Mouse (Mus musculus) lung, postnatal 0 days (tissue): ENCODE measurements around the gene Slc9a1. TPM values are rescaled to one million over a fixed set of nuclear protein-coding genes. Genes with fewer than 3 reads are reported as not detected.

ENCODE experiments used
- ATAC-seq: fragments of 200-750 bp; cut with Nextera tagmentation; 2 replicates; pipeline ENCODE4 v1.8.0; 2017; ENCODE audit warnings: moderate library complexity
- DNase-seq: peaks from one replicate; pipeline ENCODE4 v3.0.0-alpha.2; 2016; ENCODE audit warnings: low spot score
- H3K27ac ChIP-seq: fragments of 300-500 bp; sonication (generic); 2 replicates; pipeline ENCODE4 v1.5.1; 2014; ENCODE audit warnings: antibody characterized with exemption, mild to moderate bottlenecking, low read length, mixed read lengths
- H3K27me3 ChIP-seq: fragments of 300-500 bp; sonication (generic); replicated peaks from 2 replicates; pipeline ENCODE4 v1.6.1; 2014; ENCODE audit warnings: low read length, mixed read lengths; ENCODE audit not compliant: insufficient read depth
- H3K36me3 ChIP-seq: fragments of 300-500 bp; sonication (generic); 2 replicates; pipeline ENCODE4 v1.6.1; 2014; ENCODE audit warnings: low read length, mixed read lengths; ENCODE audit not compliant: insufficient read depth
- H3K4me1 ChIP-seq: fragments of 300-500 bp; sonication (generic); 2 replicates; pipeline ENCODE4 v1.6.1; 2014; ENCODE audit warnings: antibody characterized with exemption, low read depth, low read length, mixed read lengths; ENCODE audit not compliant: insufficient read depth
- H3K4me2 ChIP-seq: fragments of 300-500 bp; sonication (generic); replicated peaks from 2 replicates; pipeline ENCODE4 v1.6.1; 2014; ENCODE audit warnings: low read depth, mild to moderate bottlenecking, low read length, moderate library complexity, mixed read lengths
- H3K4me3 ChIP-seq: fragments of 300-500 bp; sonication (generic); 2 replicates; pipeline ENCODE4 v1.5.1; 2014; ENCODE audit warnings: low read depth, low read length
- H3K9ac ChIP-seq: fragments of 300-500 bp; sonication (generic); replicated peaks from 2 replicates; pipeline ENCODE4 v1.6.1; 2014; ENCODE audit warnings: low read depth, mild to moderate bottlenecking
- H3K9me3 ChIP-seq: fragments of 300-500 bp; sonication (generic); 2 replicates; pipeline ENCODE4 v1.6.1; 2016; ENCODE audit warnings: low read length, mixed read lengths
- CTCF ChIP-seq: IDR thresholded peaks from 2 replicates; pipeline ENCODE4 v1.5.1; 2016; ENCODE audit warnings: antibody characterized with exemption, mild to moderate bottlenecking
- EP300 ChIP-seq: IDR thresholded peaks from 2 replicates; pipeline ENCODE4 v1.6.1; 2016; ENCODE audit warnings: antibody characterized with exemption, mild to moderate bottlenecking, control low read depth
- WGBS: fragments of 180-500 bp; shearing (Covaris S2); extraction: QIAGEN DNeasy Blood & Tissue Kit; methylation state at CpG from one replicate; pipeline ENCODE4 v1.1.7; 2014; 5-methylcytosine and 5-hydroxymethylcytosine counted together
- polyA plus RNA-seq: library from polyadenylated mRNA; unstranded; fragments of >200 nt; fragmentation: Nextera tagmentation; extraction: Ambion mirVana; gene quantifications from 2 replicates; pipeline ENCODE4 v1.2.1, GENCODE M21; 2015

Slc9a1 gene
- polyA plus RNA-seq, 1 experiment from 2014 or later: 6.0 TPM

- 0% methylated on average over 49 of the region's 60 CpGs for WGBS
- Histone ChIP-seq H3K4me3 (peak overlapping the region; percentile 89), H3K4me1 (no peaks in the 10 kb centered on the region; the same call in 1 of the 2 replicates), H3K4me2 (peak overlapping the region; percentile 89), H3K27me3 (no peaks in the 10 kb centered on the region), H3K9ac (peak overlapping the region; percentile 58), H3K9me3 (no peaks in the 10 kb centered on the region), H3K36me3 (no peaks in the 10 kb centered on the region), H3K27ac (peak overlapping the region; percentile 84)
- TF ChIP-seq EP300: no peak
- 0 out of 2 replicates have a peak, but pooled peaks have one; percentile 4 for TF ChIP-seq CTCF
- DNase-seq (peak; percentile 97), ATAC-seq (peak; percentile 95)
These were observed 30.3 kb upstream of the Slc9a1 start for GRCm38 (mm10) chr4:133339148-133339749.

GRCm38 (mm10) chr4:133340217-133340616 is 29.3 kb upstream of the Slc9a1 start:
- Histone ChIP-seq H3K4me2 (no peak overlapping the region), H3K4me3 (no peak overlapping the region), H3K36me3 (no peaks in the 10 kb centered on the region), H3K4me1 (no peaks in the 10 kb centered on the region; the same call in 1 of the 2 replicates), H3K27ac (no peak overlapping the region), H3K27me3 (no peaks in the 10 kb centered on the region), H3K9ac (no peak overlapping the region), H3K9me3 (no peaks in the 10 kb centered on the region)
- TF ChIP-seq CTCF (no peak), EP300 (no peak)
- 79% methylated on average over 2 of the region's 2 CpGs for WGBS
- ATAC-seq (no peak), DNase-seq (no peak)

GRCm38 (mm10) chr4:133344112-133344511 is 25.4 kb upstream of the Slc9a1 start:
- no peak overlapping the region for H3K4me3 ChIP-seq
- no peaks in the 10 kb centered on the region for H3K9me3 ChIP-seq
- H3K27me3 ChIP-seq: no peaks in the 10 kb centered on the region
- H3K9ac ChIP-seq: no peak overlapping the region
- DNase-seq (peak; percentile 44), ATAC-seq (no peak)
- no peak overlapping the region for H3K4me2 ChIP-seq
- no peaks in the 10 kb centered on the region for H3K36me3 ChIP-seq
- 4% methylated on average over 4 of the region's 4 CpGs for WGBS
- no peaks in the 10 kb centered on the region for H3K4me1 ChIP-seq
- no peak overlapping the region for H3K27ac ChIP-seq
- TF ChIP-seq EP300 (no peak), CTCF (peak; percentile 85)

- H3K9me3 ChIP-seq: no peaks in the 10 kb centered on the region
- no peaks in the 10 kb centered on the region for H3K36me3 ChIP-seq
- no peak overlapping the region for H3K4me2 ChIP-seq
- H3K9ac ChIP-seq: no peak overlapping the region
- H3K4me1 ChIP-seq: no peaks in the 10 kb centered on the region
- no peak for TF ChIP-seq EP300
- peak; percentile 58 for TF ChIP-seq CTCF
- WGBS: 83% methylated on average over 6 of the region's 6 CpGs
- ATAC-seq (no peak), DNase-seq (no peak)
- H3K27ac ChIP-seq: no peak overlapping the region
- no peaks in the 10 kb centered on the region for H3K27me3 ChIP-seq
- no peak overlapping the region for H3K4me3 ChIP-seq
These were observed 23.8 kb upstream of the Slc9a1 start for GRCm38 (mm10) chr4:133345702-133346101.

- Histone ChIP-seq H3K27me3 (no peaks in the 10 kb centered on the region), H3K4me2 (no peak overlapping the region), H3K4me1 (no peaks in the 10 kb centered on the region), H3K4me3 (no peak overlapping the region), H3K36me3 (no peaks in the 10 kb centered on the region), H3K9me3 (no peaks in the 10 kb centered on the region), H3K9ac (no peak overlapping the region), H3K27ac (no peak overlapping the region)
- no peak for ATAC-seq
- no peak for DNase-seq
- no peak for TF ChIP-seq EP300
- TF ChIP-seq CTCF: no peak
- 47% methylated on average over 4 of the region's 4 CpGs for WGBS
These were observed 22.9 kb upstream of the Slc9a1 start for GRCm38 (mm10) chr4:133346577-133346976.

GRCm38 (mm10) chr4:133347624-133348023 is 21.9 kb upstream of the Slc9a1 start:
- DNase-seq (no peak), ATAC-seq (no peak)
- Histone ChIP-seq H3K4me2 (no peak overlapping the region), H3K9me3 (no peaks in the 10 kb centered on the region), H3K4me1 (no peaks in the 10 kb centered on the region), H3K36me3 (no peaks in the 10 kb centered on the region), H3K9ac (no peak overlapping the region), H3K4me3 (no peak overlapping the region), H3K27ac (no peak overlapping the region), H3K27me3 (no peaks in the 10 kb centered on the region)
- 66% methylated on average over 4 of the region's 4 CpGs for WGBS
- TF ChIP-seq CTCF (peak; percentile 53), EP300 (no peak)
